Mouse (Mus musculus) heart, embryonic 13.5 days (tissue): ENCODE data around the gene Rab26. TPM values are rescaled to one million over a fixed set of nuclear protein-coding genes. Genes with fewer than 3 reads are reported as not detected.

ENCODE experiments used
- ATAC-seq: fragments of 200-750 bp; cut with Nextera tagmentation; 2 replicates; pipeline ENCODE4 v1.8.0; 2017; ENCODE audit warnings: moderate TSS enrichment; ENCODE audit not compliant: insufficient number of reproducible peaks, low FRiP score, low TSS enrichment; ENCODE audit errors: extremely low read depth
- H3K27ac ChIP-seq: fragments of 300-500 bp; sonication (generic); replicated peaks from 2 replicates; pipeline ENCODE4 v1.5.1; 2015; ENCODE audit warnings: moderate library complexity, mild to moderate bottlenecking, inconsistent platforms
- H3K27me3 ChIP-seq: fragments of 300-500 bp; sonication (generic); replicated peaks from 2 replicates; pipeline ENCODE4 v1.6.1; 2015; ENCODE audit warnings: mild to moderate bottlenecking, inconsistent platforms
- H3K36me3 ChIP-seq: fragments of 300-500 bp; sonication (generic); 2 replicates; pipeline ENCODE4 v1.6.1; 2015; ENCODE audit warnings: mild to moderate bottlenecking, inconsistent platforms
- H3K4me1 ChIP-seq: fragments of 300-500 bp; sonication (generic); 2 replicates; pipeline ENCODE4 v1.6.1; 2015; ENCODE audit warnings: inconsistent platforms
- H3K4me2 ChIP-seq: fragments of 300-500 bp; sonication (generic); 2 replicates; pipeline ENCODE4 v1.6.1; 2015; ENCODE audit warnings: inconsistent platforms, mild to moderate bottlenecking, moderate library complexity
- H3K4me3 ChIP-seq: fragments of 300-500 bp; sonication (generic); 2 replicates; pipeline ENCODE4 v1.5.1; 2015; ENCODE audit warnings: moderate library complexity, mild to moderate bottlenecking, inconsistent platforms
- H3K9ac ChIP-seq: fragments of 300-500 bp; sonication (generic); 2 replicates; pipeline ENCODE4 v1.6.1; 2015; ENCODE audit warnings: inconsistent platforms, mild to moderate bottlenecking, moderate library complexity
- H3K9me3 ChIP-seq: fragments of 300-500 bp; sonication (generic); 2 replicates; pipeline ENCODE4 v1.6.1; 2016; ENCODE audit warnings: inconsistent platforms
- WGBS: fragments of 180-500 bp; shearing (Covaris S2); methylation state at CpG from one replicate; pipeline ENCODE4 v1.1.7; 2015; ENCODE audit warnings: mixed read lengths; 5-methylcytosine and 5-hydroxymethylcytosine counted together
- polyA plus RNA-seq: library from polyadenylated mRNA; unstranded; fragments of >200 nt; fragmentation: Nextera tagmentation; extraction: Ambion mirVana; gene quantifications from 2 replicates; pipeline ENCODE4 v1.2.1, GENCODE M21; 2015

Rab26 gene
- polyA plus RNA-seq, 1 experiment from 2014 or later: 1.0 TPM

DNA sequence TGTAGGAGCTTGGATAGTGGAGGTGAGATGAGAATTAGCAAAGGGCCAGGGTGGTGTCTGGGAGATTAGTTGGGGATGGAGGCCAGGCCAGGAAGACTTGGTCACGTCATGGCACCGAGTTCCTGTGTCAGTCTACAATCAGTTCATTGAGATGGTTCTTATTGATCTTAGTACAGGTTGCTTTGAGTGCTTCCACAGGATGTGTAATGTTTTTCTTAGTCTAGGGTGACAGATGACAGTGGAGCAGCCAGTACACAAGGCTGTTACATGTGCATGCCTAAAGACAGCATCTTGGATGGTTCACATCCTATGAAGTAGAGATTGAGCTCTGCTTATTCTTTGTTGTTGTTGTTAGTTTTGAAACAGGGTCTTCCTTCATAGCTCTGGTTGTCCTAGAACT, 27.6 kb upstream of the Rab26 start:
- H3K27ac ChIP-seq: no peak overlapping the region
- H3K27me3 ChIP-seq: no peaks in the 10 kb centered on the region
- no peak overlapping the region for H3K4me2 ChIP-seq
- peaks cover 21% of the 10 kb centered on the region for H3K36me3 ChIP-seq
- no peak for ATAC-seq
- no peak overlapping the region for H3K9ac ChIP-seq
- peaks cover 51% of the 10 kb centered on the region for H3K4me1 ChIP-seq
- no peak overlapping the region for H3K4me3 ChIP-seq
- 84% methylated on average over 2 of the region's 2 CpGs for WGBS
- H3K9me3 ChIP-seq: no peaks in the 10 kb centered on the region

DNA sequence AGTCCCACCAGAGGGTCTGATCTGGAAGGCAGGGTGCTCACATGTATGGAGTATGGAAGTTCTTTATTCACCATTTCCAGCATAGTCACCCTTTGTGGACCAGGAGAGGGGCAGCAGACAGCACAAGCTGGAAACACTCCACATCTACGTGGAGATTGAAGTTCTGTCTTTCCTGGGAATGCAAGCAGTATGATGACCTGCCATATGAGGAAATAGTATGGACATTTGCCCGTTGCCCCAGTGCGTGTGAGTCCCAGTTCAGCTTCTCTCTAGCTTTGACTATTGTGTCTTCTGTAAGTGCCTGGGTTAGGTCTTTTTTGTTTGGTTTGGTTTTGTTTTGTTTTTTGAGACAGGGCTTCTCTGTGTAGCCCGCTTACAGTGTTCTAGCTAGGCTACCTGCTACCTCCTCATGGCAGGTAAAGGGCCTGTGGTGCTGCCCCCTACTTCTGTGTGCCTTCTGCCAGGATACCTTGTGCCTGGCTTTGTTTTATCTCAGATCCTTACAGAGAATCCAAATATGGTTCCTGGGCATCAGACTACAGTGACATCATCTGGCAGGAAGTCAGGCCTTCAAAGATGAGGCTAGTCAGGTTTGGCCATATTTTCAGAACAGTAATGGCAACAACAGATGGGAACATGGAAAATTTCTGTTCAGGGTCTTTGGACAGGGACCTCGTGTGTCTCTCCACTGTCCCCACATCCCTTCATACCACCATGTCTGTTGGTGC, 26.5 kb upstream of the Rab26 start:
- 0 out of 2 replicates have a peak overlapping the region, but pooled peaks have one; percentile 3 for H3K27ac ChIP-seq
- no peak for ATAC-seq
- no peaks in the 10 kb centered on the region for H3K9me3 ChIP-seq
- peaks cover 53% of the 10 kb centered on the region for H3K4me1 ChIP-seq
- H3K36me3 ChIP-seq: peaks cover 11% of the 10 kb centered on the region
- H3K9ac ChIP-seq: no peak overlapping the region
- WGBS: 83% methylated on average over 5 of the region's 5 CpGs
- H3K27me3 ChIP-seq: no peaks in the 10 kb centered on the region
- H3K4me3 ChIP-seq: no peak overlapping the region
- H3K4me2 ChIP-seq: no peak overlapping the region

DNA sequence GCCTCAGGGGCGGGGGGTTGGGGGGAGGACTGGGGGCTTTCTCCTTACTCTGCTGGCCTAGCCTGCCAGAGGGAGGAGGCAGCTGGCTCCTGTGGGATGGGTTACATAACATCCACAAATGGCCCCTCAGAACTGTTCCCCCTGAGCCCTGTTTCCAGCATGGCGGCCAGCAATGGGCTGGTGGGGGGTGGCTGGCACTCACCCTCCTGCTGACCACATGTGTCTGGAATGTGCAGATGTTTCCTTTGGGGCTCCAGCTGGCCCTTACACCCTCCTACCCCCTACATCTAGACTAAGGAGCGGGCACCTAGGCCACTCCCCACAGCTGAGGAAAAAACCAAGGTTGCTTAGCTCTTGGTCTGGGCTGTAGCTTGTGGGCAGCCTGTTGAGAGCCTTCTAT, 25.1 kb upstream of the Rab26 start:
- Histone ChIP-seq H3K27me3 (no peaks in the 10 kb centered on the region), H3K9me3 (no peaks in the 10 kb centered on the region), H3K4me3 (no peak overlapping the region), H3K27ac (peak overlapping the region; percentile 75), H3K36me3 (peaks cover 1% of the 10 kb centered on the region; the same call in 1 of the 2 replicates), H3K4me1 (peaks cover 49% of the 10 kb centered on the region), H3K4me2 (peak overlapping the region; percentile 23), H3K9ac (0 out of 2 replicates have a peak overlapping the region, but pooled peaks have one; percentile 25)
- ATAC-seq: peak; percentile 44; the same call in 1 of the 2 replicates
- 57% methylated on average over 3 of the region's 3 CpGs for WGBS

DNA sequence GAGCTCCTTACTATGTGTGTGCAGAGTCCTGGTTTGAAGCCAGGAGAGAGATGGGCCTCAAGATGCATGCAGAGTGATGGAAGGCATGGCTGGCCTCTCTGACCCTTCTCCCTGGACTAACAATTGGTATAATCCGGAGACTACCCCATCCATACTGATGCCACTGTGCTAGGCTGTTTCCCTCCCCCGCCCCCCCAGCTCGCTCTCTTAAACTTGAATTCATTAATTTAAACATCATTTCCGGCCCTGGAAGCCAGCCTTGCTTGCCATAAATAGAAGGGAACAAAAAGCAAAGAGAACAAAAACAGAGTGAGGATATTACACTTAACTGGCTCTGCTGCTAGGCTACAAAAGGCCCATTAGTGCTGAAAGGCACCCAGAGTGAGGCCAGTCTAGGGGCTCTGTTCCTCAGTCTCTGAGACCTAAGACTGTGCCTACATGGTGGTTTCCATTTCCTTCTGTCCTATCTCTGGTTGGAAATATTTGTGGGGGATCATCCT, 24.6 kb upstream of the Rab26 start:
- no peak overlapping the region for H3K4me3 ChIP-seq
- peaks cover 45% of the 10 kb centered on the region for H3K4me1 ChIP-seq
- no peaks in the 10 kb centered on the region for H3K9me3 ChIP-seq
- peak overlapping the region; percentile 25 for H3K9ac ChIP-seq
- peak overlapping the region; percentile 23 for H3K4me2 ChIP-seq
- no peaks in the 10 kb centered on the region for H3K27me3 ChIP-seq
- no peaks in the 10 kb centered on the region for H3K36me3 ChIP-seq
- ATAC-seq: no peak
- H3K27ac ChIP-seq: peak overlapping the region; percentile 75
- WGBS: 49% methylated on average over 4 of the region's 4 CpGs

DNA sequence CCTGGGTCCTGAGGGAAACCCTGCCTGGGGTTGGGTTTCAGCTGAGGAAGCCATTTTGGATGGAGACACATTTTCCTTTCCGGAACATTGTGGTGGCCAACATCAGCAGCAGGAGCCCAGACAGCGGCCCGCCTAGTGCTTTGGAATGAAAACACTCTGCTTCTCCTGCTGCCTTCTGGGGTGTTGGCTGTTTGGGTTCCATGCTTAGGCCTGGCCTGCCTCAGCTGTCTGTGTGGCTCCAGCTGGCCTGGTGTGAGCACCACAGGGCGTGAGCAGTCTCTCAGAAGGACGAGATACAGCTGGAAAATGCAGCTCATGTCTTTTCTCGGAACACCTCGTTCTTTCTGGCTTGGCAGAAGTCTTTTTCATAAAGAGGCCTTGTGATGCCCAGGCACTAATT, 23.1 kb upstream of the Rab26 start:
- Histone ChIP-seq H3K9me3 (no peaks in the 10 kb centered on the region), H3K27ac (no peak overlapping the region), H3K36me3 (no peaks in the 10 kb centered on the region), H3K4me3 (no peak overlapping the region), H3K4me1 (peaks cover 47% of the 10 kb centered on the region), H3K27me3 (no peaks in the 10 kb centered on the region), H3K9ac (no peak overlapping the region), H3K4me2 (no peak overlapping the region)
- 68% methylated on average over 7 of the region's 7 CpGs for WGBS
- ATAC-seq: no peak

- Histone ChIP-seq H3K4me3 (peak overlapping the region; percentile 92), H3K9me3 (no peaks in the 10 kb centered on the region), H3K4me2 (peak overlapping the region; percentile 94), H3K27me3 (no peaks in the 10 kb centered on the region), H3K9ac (peak overlapping the region; percentile 97), H3K4me1 (peaks cover 30% of the 10 kb centered on the region), H3K36me3 (no peaks in the 10 kb centered on the region), H3K27ac (peak overlapping the region; percentile 97)
- WGBS: 60% methylated on average over 3 of the region's 3 CpGs
- ATAC-seq: no peak
These were observed 17.0 kb upstream of the Rab26 start for GRCm38 (mm10) chr17:24551050-24551444.

GRCm38 (mm10) chr17:24550416-24551049, 16.5 kb upstream of the Rab26 start:
- under 1% methylated on average over 44 of the region's 44 CpGs for WGBS
- Histone ChIP-seq H3K9me3 (no peaks in the 10 kb centered on the region), H3K4me2 (peak overlapping the region; percentile 94), H3K4me1 (peaks cover 30% of the 10 kb centered on the region), H3K9ac (peak overlapping the region; percentile 97), H3K27ac (peak overlapping the region; percentile 97), H3K27me3 (no peaks in the 10 kb centered on the region), H3K4me3 (peak overlapping the region; percentile 92), H3K36me3 (no peaks in the 10 kb centered on the region)
- peak; percentile 51 for ATAC-seq

DNA sequence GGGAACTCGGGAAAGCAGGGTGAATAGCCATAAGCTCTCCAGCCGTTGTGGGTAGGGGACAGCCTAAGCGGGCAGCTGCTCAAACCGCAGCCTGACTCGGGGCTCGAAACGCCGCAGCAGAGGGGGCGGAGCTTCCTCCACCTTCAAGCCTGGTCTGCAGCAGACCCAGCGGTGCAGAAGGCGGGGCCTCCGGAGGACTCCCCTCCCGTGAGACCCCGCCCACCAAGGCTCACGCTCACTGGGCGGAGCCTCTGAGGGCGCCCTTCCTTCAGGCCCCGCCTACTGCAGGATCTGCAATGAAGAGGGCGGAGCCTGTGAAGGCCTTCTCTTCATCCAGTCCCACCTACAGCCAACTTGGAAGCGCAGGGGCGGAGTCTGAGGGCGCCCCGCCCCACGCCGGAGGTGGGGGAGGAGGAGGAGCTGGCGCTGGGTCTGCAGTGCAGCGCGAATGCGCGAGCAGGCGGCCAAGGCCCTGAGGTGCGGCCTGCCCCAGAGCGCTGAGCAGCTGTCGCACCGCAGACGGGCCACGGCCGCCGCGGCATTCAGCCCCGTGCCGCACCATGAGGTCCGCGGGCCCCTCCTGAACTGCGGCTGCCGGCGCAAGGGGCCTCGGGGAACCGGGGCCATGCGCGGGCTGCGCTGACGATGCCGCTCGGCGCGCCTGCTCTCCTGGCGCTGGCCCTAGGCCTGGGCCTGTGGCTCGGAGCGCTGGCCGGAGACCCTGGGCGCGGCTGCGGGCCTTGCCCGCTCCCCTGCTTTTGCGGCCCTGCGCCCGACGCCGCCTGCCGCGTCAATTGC, 15.8 kb upstream of the Rab26 start, which contains the start of gene Pkd1:
Pkd1 (plus strand) TSS at position 217 of the 798 bp plus-strand sequence.
- peak within 1 kb of the TSS; percentile 94 for H3K4me2 ChIP-seq
- no peaks in the 10 kb centered on the region for H3K36me3 ChIP-seq
- under 1% methylated on average over 70 of the region's 72 CpGs for WGBS
- peaks cover 2% of the 10 kb centered on the region; the same call in 1 of the 2 replicates for H3K27me3 ChIP-seq
- H3K9ac ChIP-seq: peak within 1 kb of the TSS; percentile 97
- no peaks in the 10 kb centered on the region for H3K9me3 ChIP-seq
- peak within 1 kb of the TSS; percentile 97 for H3K27ac ChIP-seq
- peaks cover 32% of the 10 kb centered on the region for H3K4me1 ChIP-seq
- peak; percentile 97 for ATAC-seq
- peak within 1 kb of the TSS; percentile 92 for H3K4me3 ChIP-seq

- peak overlapping the region; percentile 94 for H3K4me2 ChIP-seq
- H3K27ac ChIP-seq: peak overlapping the region; percentile 53
- no peak for ATAC-seq
- 4% methylated on average over 23 of the region's 23 CpGs for WGBS
- H3K9ac ChIP-seq: peak overlapping the region; percentile 71
- no peaks in the 10 kb centered on the region for H3K9me3 ChIP-seq
- peaks cover 36% of the 10 kb centered on the region for H3K4me1 ChIP-seq
- no peaks in the 10 kb centered on the region for H3K36me3 ChIP-seq
- H3K4me3 ChIP-seq: peak overlapping the region; percentile 92
- peaks cover 7% of the 10 kb centered on the region; the same call in 1 of the 2 replicates for H3K27me3 ChIP-seq
These were observed 15.1 kb upstream of the Rab26 start for GRCm38 (mm10) chr17:24548921-24549617.

DNA sequence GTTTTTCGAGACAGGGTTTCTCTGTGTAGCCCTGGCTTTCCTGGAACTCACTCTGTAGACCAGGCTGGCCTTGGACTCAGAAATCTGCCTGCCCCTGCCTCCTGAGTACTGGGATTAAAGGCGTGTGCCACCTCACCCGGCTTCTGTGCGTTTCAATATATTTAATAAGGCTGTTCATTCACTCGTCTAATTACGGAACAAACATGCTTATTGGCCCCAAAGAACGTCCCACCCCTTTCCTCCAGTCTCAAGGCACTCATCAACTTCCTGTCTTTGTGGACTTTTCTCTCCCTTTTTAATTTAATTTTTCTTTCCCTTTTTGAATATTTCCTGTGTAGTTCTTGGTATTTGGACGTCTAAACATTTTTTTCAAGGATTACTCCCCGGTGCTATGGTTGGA, 14.4 kb upstream of the Rab26 start:
- Histone ChIP-seq H3K9ac (peak overlapping the region; percentile 71), H3K27me3 (peaks cover 7% of the 10 kb centered on the region; the same call in 1 of the 2 replicates), H3K4me1 (peaks cover 36% of the 10 kb centered on the region), H3K4me2 (peak overlapping the region; percentile 94), H3K36me3 (no peaks in the 10 kb centered on the region), H3K27ac (0 out of 2 replicates have a peak overlapping the region, but pooled peaks have one; percentile 53), H3K9me3 (no peaks in the 10 kb centered on the region), H3K4me3 (peak overlapping the region; percentile 92)
- 35% methylated on average over 9 of the region's 9 CpGs for WGBS
- ATAC-seq: no peak
